Mouse (Mus musculus) MEL (cell line): ENCODE measurements around the gene Oaz2. TPM values are rescaled to one million over a fixed set of nuclear protein-coding genes. Genes with fewer than 3 reads are reported as not detected.

Source experiments
- DNase-seq: peaks from one replicate; pipeline ENCODE4 v3.0.0; 2011; ENCODE audit warnings: low read depth, low spot score
- H3K27ac ChIP-seq: 2 replicates; pipeline ENCODE4 v1.5.1; 2012; ENCODE audit warnings: low read depth, mild to moderate bottlenecking, control low read depth, low read length, moderate library complexity; ENCODE audit not compliant: control insufficient read depth
- H3K27me3 ChIP-seq, 2 experiments: fragments of 150-350 bp in 1 of 2; sonication (generic) in 1 of 2; 2 replicates each; pipeline ENCODE4 v1.6.1; 2012; ENCODE audit warnings: low read length in 2 of 2, mild to moderate bottlenecking in 2 of 2, improper control_type of control experiment in 1 of 2, moderate library complexity in 1 of 2; ENCODE audit not compliant: insufficient read depth in 2 of 2, control insufficient read depth in 1 of 2
- H3K36me3 ChIP-seq, 2 experiments: 2 replicates each; pipeline ENCODE4 v1.6.1; 2012 to 2014; ENCODE audit warnings: low read length in 2 of 2, improper control_type of control experiment in 1 of 2, inconsistent platforms in 1 of 2, mild to moderate bottlenecking in 1 of 2; ENCODE audit not compliant: insufficient read depth in 2 of 2, control insufficient read depth in 1 of 2
- H3K4me1 ChIP-seq, 2 experiments: fragments of 150-350 bp in 1 of 2; sonication (generic) in 1 of 2; 2 replicates each; pipeline ENCODE4 v1.6.1; 2012; ENCODE audit warnings: low read length in 2 of 2, improper control_type of control experiment in 1 of 2, mild to moderate bottlenecking in 1 of 2; ENCODE audit not compliant: insufficient read depth in 2 of 2, control insufficient read depth in 1 of 2
- H3K4me3 ChIP-seq, 2 experiments: fragments of 150-350 bp in 1 of 2; sonication (generic) in 1 of 2; 2 replicates each; pipeline ENCODE4 v1.5.1; 2012; ENCODE audit warnings: low read depth in 2 of 2, low read length in 2 of 2, mild to moderate bottlenecking in 2 of 2, moderate library complexity in 2 of 2, control low read depth in 1 of 2, improper control_type of control experiment in 1 of 2; ENCODE audit not compliant: control insufficient read depth in 1 of 2, insufficient read depth in 1 of 2
- H3K79me2 ChIP-seq: 2 replicates; pipeline ENCODE4 v1.6.1; 2012; ENCODE audit warnings: mild to moderate bottlenecking, low read length, moderate library complexity; ENCODE audit not compliant: control insufficient read depth, poor library complexity, insufficient read depth
- H3K9ac ChIP-seq: 2 replicates; pipeline ENCODE4 v1.6.1; 2012; ENCODE audit warnings: low read depth, mild to moderate bottlenecking, control low read depth, low read length, moderate library complexity; ENCODE audit not compliant: control insufficient read depth, poor library complexity, severe bottlenecking
- H3K9me3 ChIP-seq: fragments of 150-350 bp; sonication (generic); replicated peaks from 2 replicates; pipeline ENCODE4 v1.6.1; 2012; ENCODE audit warnings: mild to moderate bottlenecking, low read length, improper control_type of control experiment, moderate library complexity; ENCODE audit not compliant: insufficient read depth
- CHD1 ChIP-seq: IDR thresholded peaks from 2 replicates; pipeline ENCODE4 v1.6.1; 2012; ENCODE audit warnings: low read depth, mild to moderate bottlenecking, inconsistent platforms, low read length, improper control_type of control experiment
- CHD2 ChIP-seq: IDR thresholded peaks from 2 replicates; pipeline ENCODE4 v1.6.1; 2011; ENCODE audit warnings: low read length, improper control_type of control experiment
- CTCF ChIP-seq, 3 experiments: IDR thresholded peaks in 2 of 3; conservative IDR thresholded peaks in 1 of 3; 2 replicates each; pipeline ENCODE4 v1.5.1; 2011 to 2012; ENCODE audit warnings: low read length in 3 of 3, low read depth in 2 of 3, mild to moderate bottlenecking in 2 of 3, improper control_type of control experiment in 1 of 3, inconsistent platforms in 1 of 3, mixed read lengths in 1 of 3, moderate library complexity in 1 of 3; ENCODE audit not compliant: control insufficient read depth in 1 of 3, insufficient read depth in 1 of 3, poor library complexity in 1 of 3, severe bottlenecking in 1 of 3
- E2F4 ChIP-seq: IDR thresholded peaks from 2 replicates; pipeline ENCODE4 v1.6.1; 2011; ENCODE audit warnings: low read depth, low read length, improper control_type of control experiment, borderline replicate concordance
- ELF1 ChIP-seq: IDR thresholded peaks from 2 replicates; pipeline ENCODE4 v1.6.1; 2014; ENCODE audit warnings: low read depth, mild to moderate bottlenecking, inconsistent platforms, low read length, improper control_type of control experiment, moderate library complexity
- EP300 ChIP-seq, 2 experiments: IDR thresholded peaks; 2 replicates each; pipeline ENCODE4 v1.6.1; 2011; ENCODE audit warnings: improper control_type of control experiment in 2 of 2, low read length in 2 of 2, low read depth in 1 of 2, mild to moderate bottlenecking in 1 of 2
- ETS1 ChIP-seq: IDR thresholded peaks from 2 replicates; pipeline ENCODE4 v1.6.1; 2012; ENCODE audit warnings: low read depth, mild to moderate bottlenecking, inconsistent platforms, low read length, improper control_type of control experiment, moderate library complexity
- GABPA ChIP-seq: IDR thresholded peaks from 2 replicates; pipeline ENCODE4 v1.6.1; 2012; ENCODE audit warnings: low read depth, mild to moderate bottlenecking, inconsistent platforms, low read length, improper control_type of control experiment, moderate library complexity
- GATA1 ChIP-seq: IDR thresholded peaks from 2 replicates; pipeline ENCODE4 v1.6.1; 2011; ENCODE audit warnings: low read depth, low read length, improper control_type of control experiment
- HCFC1 ChIP-seq: IDR thresholded peaks from 2 replicates; pipeline ENCODE4 v1.6.1; 2012; ENCODE audit warnings: low read depth, mild to moderate bottlenecking, inconsistent platforms, low read length, improper control_type of control experiment, moderate library complexity
- JUND ChIP-seq: IDR thresholded peaks from 2 replicates; pipeline ENCODE4 v1.6.1; 2011; ENCODE audit warnings: low read depth, mild to moderate bottlenecking, improper control_type of control experiment, low read length
- KAT2A ChIP-seq: conservative IDR thresholded peaks from 2 replicates; pipeline ENCODE4 v1.6.1; 2012; ENCODE audit warnings: low read depth, low read length, improper control_type of control experiment, inconsistent platforms
- MYB ChIP-seq: IDR thresholded peaks from 2 replicates; pipeline ENCODE4 v1.6.1; 2011; ENCODE audit warnings: mild to moderate bottlenecking, low read depth, low read length, improper control_type of control experiment
- POLR2A ChIP-seq, 2 experiments: IDR thresholded peaks; 2 replicates each; pipeline ENCODE4 v1.6.1; 2011 to 2012; ENCODE audit warnings: low read length in 2 of 2, mild to moderate bottlenecking in 2 of 2, control low read depth in 1 of 2, improper control_type of control experiment in 1 of 2, low read depth in 1 of 2, moderate library complexity in 1 of 2; ENCODE audit not compliant: control insufficient read depth in 1 of 2, insufficient read depth in 1 of 2, poor library complexity in 1 of 2
- POLR2AphosphoS5 ChIP-seq: IDR thresholded peaks from 2 replicates; pipeline ENCODE4 v1.6.1; 2012; ENCODE audit warnings: low read depth, borderline replicate concordance, mild to moderate bottlenecking, inconsistent platforms, low read length, moderate library complexity, mixed read lengths
- RAD21 ChIP-seq: IDR thresholded peaks from 2 replicates; pipeline ENCODE4 v1.6.1; 2011; ENCODE audit warnings: mild to moderate bottlenecking, low read depth, low read length, improper control_type of control experiment
- SIN3A ChIP-seq: IDR thresholded peaks from 2 replicates; pipeline ENCODE4 v1.6.1; 2012; ENCODE audit warnings: low read length, improper control_type of control experiment, inconsistent platforms
- SMC3 ChIP-seq: IDR thresholded peaks from 2 replicates; pipeline ENCODE4 v1.6.1; 2011; ENCODE audit warnings: low read depth, low read length, improper control_type of control experiment
- TAL1 ChIP-seq: IDR thresholded peaks from 2 replicates; pipeline ENCODE4 v1.6.1; 2012; ENCODE audit warnings: mild to moderate bottlenecking, inconsistent platforms, low read length, moderate library complexity, mixed read lengths
- TBP ChIP-seq: IDR thresholded peaks from 2 replicates; pipeline ENCODE4 v1.8.0; 2011; ENCODE audit warnings: low read depth, low read length, improper control_type of control experiment
- USF2 ChIP-seq, 2 experiments: IDR thresholded peaks; 2 replicates each; pipeline ENCODE4 v1.6.1; 2011 to 2012; ENCODE audit warnings: improper control_type of control experiment in 2 of 2, low read length in 2 of 2, borderline replicate concordance in 1 of 2, inconsistent platforms in 1 of 2, low read depth in 1 of 2, mild to moderate bottlenecking in 1 of 2; ENCODE audit not compliant: insufficient read depth in 1 of 2
- ZC3H11A ChIP-seq: IDR thresholded peaks from 2 replicates; pipeline ENCODE4 v1.6.1; 2012; ENCODE audit warnings: low read depth, mild to moderate bottlenecking, inconsistent platforms, low read length, improper control_type of control experiment
- ZMIZ1 ChIP-seq: IDR thresholded peaks from 2 replicates; pipeline ENCODE4 v1.6.1; 2012; ENCODE audit warnings: low read depth, mild to moderate bottlenecking, inconsistent platforms, low read length, improper control_type of control experiment, moderate library complexity
- polyA plus RNA-seq, 2 experiments: library from polyadenylated mRNA; stranded (reverse) in 1 of 2; unstranded in 1 of 2; fragments of >175 nt in 1 of 2; fragments of >200 nt in 1 of 2; gene quantifications; 2 replicates each; pipeline versions ENCODE4 v1.2.1 to v1.2.4; 2012; ENCODE audit warnings: low replicate concordance in 2 of 2, low read depth in 1 of 2; ENCODE audit not compliant: insufficient read length in 2 of 2, insufficient read depth in 1 of 2, missing spikeins in 1 of 2
- total RNA-seq: library from RNA; depleted of rRNA; stranded (reverse); fragments of 300-350 nt; gene quantifications from 2 replicates; pipeline ENCODE4 v1.2.3, GENCODE M21; 2012

Gene Oaz2
- total and polyA plus RNA-seq, 3 experiments = 16.4 to 34.6 TPM; not detected in 1

DNA sequence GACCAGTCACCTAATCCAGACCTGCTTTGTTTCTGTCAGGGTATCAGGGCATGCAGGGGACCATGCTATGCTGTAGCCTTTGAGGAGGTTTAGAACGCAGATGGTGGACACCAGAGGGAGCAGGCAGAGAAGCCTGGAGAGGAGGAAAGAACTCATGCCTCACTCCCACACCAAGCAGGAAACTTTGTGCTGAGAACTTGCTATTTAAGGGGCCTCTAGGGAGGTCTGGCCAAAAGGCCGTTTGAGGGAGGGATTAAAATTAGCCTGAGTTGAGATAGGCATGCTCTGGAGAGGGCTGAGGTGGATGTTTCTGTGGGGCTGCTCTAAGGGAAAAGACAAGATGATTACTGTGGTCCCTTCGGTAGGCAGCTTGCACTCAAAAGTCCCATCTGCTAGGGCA lies 21.8 kb upstream of the Oaz2 start:
- no peak for TF ChIP-seq RAD21
- no peak for TF ChIP-seq HCFC1
- no peak for TF ChIP-seq CHD2
- no peak for TF ChIP-seq POLR2AphosphoS5
- TF ChIP-seq GATA1 = no peak
- TF ChIP-seq USF2 (IDR thresholded peaks at IDR 0.05; ENCODE audit: borderline replicate concordance in 1 of 2, insufficient read depth in 1 of 2, low read depth in 1 of 2, low read length in 2 of 2) = no peak
- TF ChIP-seq ZC3H11A = no peak
- no peak for TF ChIP-seq TBP
- TF ChIP-seq CTCF (IDR thresholded peaks at IDR 0.05 in 2 of 3, conservative IDR thresholded peaks at IDR 0.05 in 1 of 3; ENCODE audit: control insufficient read depth in 1 of 3, insufficient read depth in 1 of 3, low read depth in 2 of 3, low read length in 3 of 3, poor library complexity in 1 of 3, severe bottlenecking in 1 of 3) = no peak
- no peak for TF ChIP-seq GABPA
- no peak for TF ChIP-seq TAL1
- TF ChIP-seq ETS1 = no peak
- TF ChIP-seq KAT2A = no peak
- no peak for TF ChIP-seq E2F4
- no peak for TF ChIP-seq CHD1
- H3K4me1 ChIP-seq = 0 out of 4 replicates have a peak, but pooled peaks cover 0 to 9% of the 10 kb centered on the region in 2 experiments
- H3K36me3 ChIP-seq = no peaks in the 10 kb centered on the region

DNA sequence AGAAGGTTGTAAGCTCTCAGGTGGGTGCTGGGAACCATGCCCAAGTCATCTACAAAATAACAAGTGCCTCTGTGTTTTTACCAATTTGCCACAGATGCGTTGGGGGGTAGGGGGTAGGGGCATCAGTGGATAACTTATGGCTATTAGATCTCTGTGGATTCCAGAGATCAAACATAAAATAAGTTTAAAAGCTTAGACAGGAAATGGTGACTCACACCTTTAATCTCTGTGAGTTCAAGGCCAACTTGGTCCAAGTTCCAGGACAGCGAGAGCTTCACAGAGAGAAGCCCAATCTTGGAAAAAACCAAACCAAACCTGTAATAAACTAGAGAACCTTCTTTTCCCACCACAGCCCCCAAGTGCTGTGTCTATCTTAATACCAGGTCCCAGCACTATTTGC lies 21.0 kb upstream of the Oaz2 start:
- H3K9me3 ChIP-seq = no peaks in the 10 kb centered on the region
- 0 out of 4 replicates have a peak, but pooled peaks cover 0 to 9% of the 10 kb centered on the region in 2 experiments for H3K4me1 ChIP-seq
- TF ChIP-seq ELF1 = no peak
- TF ChIP-seq GATA1 = no peak
- TF ChIP-seq JUND = no peak
- TF ChIP-seq SIN3A = no peak
- no peak for TF ChIP-seq EP300 (IDR thresholded peaks at IDR 0.05; ENCODE audit: low read depth in 1 of 2, low read length in 2 of 2)
- TF ChIP-seq SMC3 = no peak
- TF ChIP-seq POLR2A (IDR thresholded peaks at IDR 0.05; ENCODE audit: control insufficient read depth in 1 of 2, insufficient read depth in 1 of 2, low read depth in 1 of 2, low read length in 2 of 2, poor library complexity in 1 of 2) = no peak
- no peak for TF ChIP-seq ZMIZ1
- TF ChIP-seq CTCF (IDR thresholded peaks at IDR 0.05 in 2 of 3, conservative IDR thresholded peaks at IDR 0.05 in 1 of 3; ENCODE audit: control insufficient read depth in 1 of 3, insufficient read depth in 1 of 3, low read depth in 2 of 3, low read length in 3 of 3, poor library complexity in 1 of 3, severe bottlenecking in 1 of 3) = no peak
- no peak for TF ChIP-seq CHD1
- TF ChIP-seq ZC3H11A = no peak
- TF ChIP-seq TBP = no peak
- no peak for TF ChIP-seq MYB
- TF ChIP-seq USF2 (IDR thresholded peaks at IDR 0.05; ENCODE audit: borderline replicate concordance in 1 of 2, insufficient read depth in 1 of 2, low read depth in 1 of 2, low read length in 2 of 2) = no peak
- no peak for TF ChIP-seq HCFC1
- no peak for TF ChIP-seq E2F4
- H3K27ac ChIP-seq = no peak overlapping the region
- no peak overlapping the region for H3K9ac ChIP-seq
- no peak overlapping the region for H3K4me3 ChIP-seq
- DNase-seq = no peak
- peaks cover 0 to 1% of the 10 kb centered on the region in 2 experiments; a peak in 1 of 4 replicates for H3K27me3 ChIP-seq
- no peaks in the 10 kb centered on the region for H3K36me3 ChIP-seq
- no peaks in the 10 kb centered on the region for H3K79me2 ChIP-seq

More for the DNA sequence above, 21.8 kb upstream of the Oaz2 start:
- no peaks in the 10 kb centered on the region for H3K9me3 ChIP-seq
- no peak for DNase-seq
- no peak overlapping the region for H3K27ac ChIP-seq
- no peak overlapping the region for H3K4me3 ChIP-seq
- H3K79me2 ChIP-seq = no peaks in the 10 kb centered on the region
- H3K27me3 ChIP-seq = peaks cover 0 to 1% of the 10 kb centered on the region in 2 experiments; a peak in 2 of 4 replicates
- H3K9ac ChIP-seq = no peak overlapping the region
